Mouse (Mus musculus) G1E (cell line): ENCODE data around the gene E130308A19Rik.

Experiments used
- CTCF ChIP-seq: IDR thresholded peaks from 2 replicates; pipeline ENCODE4 v1.5.1; 2012; ENCODE audit warnings: low read depth, low read length, inconsistent platforms, mixed read lengths
- GATA1 ChIP-seq: IDR thresholded peaks from 2 replicates; pipeline ENCODE4 v1.6.1; 2012; ENCODE audit warnings: borderline replicate concordance, low read length, inconsistent platforms, mixed read lengths
- POLR2AphosphoS5 ChIP-seq: IDR thresholded peaks from 2 replicates; pipeline ENCODE4 v1.6.1; 2012; ENCODE audit warnings: low read depth, low read length, inconsistent platforms; ENCODE audit not compliant: insufficient replicate concordance
- TAL1 ChIP-seq: conservative IDR thresholded peaks from 2 replicates; pipeline ENCODE4 v1.6.1; 2012; ENCODE audit warnings: low read depth, low read length, inconsistent platforms, mixed read lengths

- TF ChIP-seq GATA1 (no peak), CTCF (no peak), TAL1 (no peak), POLR2AphosphoS5 (no peak)
Observed at GRCm38 (mm10) chr4:59629076-59629874, 3.3 kb downstream of the E130308A19Rik start.
